Mouse (Mus musculus): Measurements from ENCODE around the gene Sertad3. TPM values are rescaled to one million over a fixed set of nuclear protein-coding genes. Genes with fewer than 3 reads are reported as not detected.

The Sertad3 gene
- total and polyA plus RNA-seq, 3 experiments: 2.0 to 6.7 TPM; not detected in 1

- TF ChIP-seq POLR2A (IDR thresholded peaks at IDR 0.05; ENCODE audit: control insufficient read depth in 1 of 2, insufficient read depth in 1 of 2, low read depth in 1 of 2, low read length in 2 of 2, poor library complexity in 1 of 2) (peak in 1 of 2 experiments; percentile 29; a peak in 1 of 4 replicates), MYB (IDR thresholded peaks at IDR 0.05; ENCODE audit: low read depth, low read length) (peak; percentile 91), ETS1 (IDR thresholded peaks at IDR 0.05; ENCODE audit: low read depth, low read length) (peak; percentile 93)
Observed at GRCm38 (mm10) chr7:27454461-27455121, 19.0 kb upstream of the Sertad3 start (continued).

GRCm38 (mm10) chr7:27455273-27455672 lies 18.3 kb upstream of the Sertad3 start:
- Histone ChIP-seq H3K9me3 (replicated peaks; ENCODE audit: insufficient read depth, low read length) (no peaks in the 10 kb centered on the region), H3K4me3 (ENCODE audit: control insufficient read depth in 1 of 2, insufficient read depth in 1 of 2, low read depth in 2 of 2, low read length in 2 of 2) (no peak overlapping the region), H3K4me1 (ENCODE audit: control insufficient read depth in 1 of 2, insufficient read depth in 2 of 2, low read length in 2 of 2) (peaks cover 6 to 25% of the 10 kb centered on the region in 2 experiments), H3K79me2 (ENCODE audit: control insufficient read depth, insufficient read depth, low read length, poor library complexity) (peaks cover 15% of the 10 kb centered on the region), H3K9ac (ENCODE audit: control insufficient read depth, low read depth, low read length, poor library complexity, severe bottlenecking) (no peak overlapping the region), H3K36me3 (ENCODE audit: control insufficient read depth in 1 of 2, insufficient read depth in 2 of 2, low read length in 2 of 2) (peaks cover 0 to 51% of the 10 kb centered on the region in 2 experiments; a peak in 3 of 4 replicates), H3K27me3 (ENCODE audit: control insufficient read depth in 1 of 2, insufficient read depth in 2 of 2, low read length in 2 of 2) (no peaks in the 10 kb centered on the region), H3K27ac (ENCODE audit: control insufficient read depth, low read depth, low read length) (peak overlapping the region; percentile 91)
- TF ChIP-seq ETS1 (IDR thresholded peaks at IDR 0.05; ENCODE audit: low read depth, low read length): peak; percentile 40; the same call in 1 of the 2 replicates
- TF ChIP-seq USF1 (IDR thresholded peaks at IDR 0.05; ENCODE audit: low read depth, low read length): peak; percentile 41; the same call in 1 of the 2 replicates
- TF ChIP-seq EP300 (IDR thresholded peaks at IDR 0.05; ENCODE audit: low read depth in 1 of 2, low read length in 2 of 2): no peak
- peak; percentile 93 for TF ChIP-seq ZNF384 (IDR thresholded peaks at IDR 0.05; ENCODE audit: low read depth, low read length)
- 0 out of 6 replicates have a peak, but pooled peaks of 1 of the 3 experiments have one; percentile 8 for TF ChIP-seq CTCF (IDR thresholded peaks at IDR 0.05 in 2 of 3, conservative IDR thresholded peaks at IDR 0.05 in 1 of 3; ENCODE audit: control insufficient read depth in 1 of 3, insufficient read depth in 1 of 3, low read depth in 2 of 3, low read length in 3 of 3, poor library complexity in 1 of 3, severe bottlenecking in 1 of 3)
- TF ChIP-seq POLR2A (IDR thresholded peaks at IDR 0.05; ENCODE audit: control insufficient read depth in 1 of 2, insufficient read depth in 1 of 2, low read depth in 1 of 2, low read length in 2 of 2, poor library complexity in 1 of 2): no peak
- DNase-seq (ENCODE audit: low read depth, low spot score): no peak

DNA sequence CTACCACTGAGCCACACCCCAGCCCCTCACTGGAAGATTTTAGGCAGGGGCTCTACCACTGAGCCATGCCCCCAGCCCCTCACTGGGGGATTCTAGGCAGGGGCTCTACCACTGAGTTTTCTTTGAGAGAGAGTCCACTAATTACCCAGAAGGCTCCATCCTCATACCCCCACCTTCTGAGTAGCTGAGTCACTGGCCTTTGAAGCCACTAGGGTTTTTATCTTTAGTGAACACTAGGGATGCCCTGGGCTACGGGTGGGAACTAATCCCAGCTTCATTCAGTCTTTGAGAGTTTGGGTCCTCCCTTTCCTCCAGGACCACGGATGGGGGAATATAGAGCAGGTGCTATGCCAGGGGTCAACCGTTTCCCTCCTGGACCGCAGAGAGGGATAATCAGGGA lies 15.0 kb upstream of the Sertad3 start:
- Histone ChIP-seq H3K4me1 (ENCODE audit: control insufficient read depth in 1 of 2, insufficient read depth in 2 of 2, low read length in 2 of 2) (peaks cover 6 to 14% of the 10 kb centered on the region in 2 experiments), H3K4me3 (ENCODE audit: control insufficient read depth in 1 of 2, insufficient read depth in 1 of 2, low read depth in 2 of 2, low read length in 2 of 2) (no peak overlapping the region), H3K79me2 (ENCODE audit: control insufficient read depth, insufficient read depth, low read length, poor library complexity) (peaks cover 5% of the 10 kb centered on the region), H3K27ac (ENCODE audit: control insufficient read depth, low read depth, low read length) (no peak overlapping the region), H3K27me3 (ENCODE audit: control insufficient read depth in 1 of 2, insufficient read depth in 2 of 2, low read length in 2 of 2) (no peaks in the 10 kb centered on the region), H3K36me3 (ENCODE audit: control insufficient read depth in 1 of 2, insufficient read depth in 2 of 2, low read length in 2 of 2) (peaks cover 0 to 34% of the 10 kb centered on the region in 2 experiments; a peak in 3 of 4 replicates), H3K9me3 (replicated peaks; ENCODE audit: insufficient read depth, low read length) (no peaks in the 10 kb centered on the region), H3K9ac (ENCODE audit: control insufficient read depth, low read depth, low read length, poor library complexity, severe bottlenecking) (no peak overlapping the region)
- TF ChIP-seq GABPA (IDR thresholded peaks at IDR 0.05; ENCODE audit: low read depth, low read length) (no peak), POLR2AphosphoS5 (IDR thresholded peaks at IDR 0.05; ENCODE audit: borderline replicate concordance, low read depth, low read length) (no peak), E2F4 (IDR thresholded peaks at IDR 0.05; ENCODE audit: borderline replicate concordance, low read depth, low read length) (no peak), GATA1 (IDR thresholded peaks at IDR 0.05; ENCODE audit: low read depth, low read length) (no peak), TAL1 (IDR thresholded peaks at IDR 0.05; ENCODE audit: low read length) (peak; percentile 44), POLR2AphosphoS2 (IDR thresholded peaks at IDR 0.05; ENCODE audit: low read length) (no peak), ZMIZ1 (IDR thresholded peaks at IDR 0.05; ENCODE audit: low read depth, low read length) (no peak)
- no peak for DNase-seq (ENCODE audit: low read depth, low spot score)
